Mouse (Mus musculus): ENCODE results near the gene Otulin. TPM values are rescaled to one million over a fixed set of nuclear protein-coding genes. Genes with fewer than 3 reads are reported as not detected.

The Otulin gene
- total RNA-seq, 2 experiments from 2014 or later: 25.4 to 27.0 TPM

- intact Hi-C loops (cut with DNase I): loop anchor here (5.0 kb wide), 1 partner anchor 59 kb away; no protein-coding TSS in a partner anchor
- DNase-seq: no peak
These were observed 27.9 kb upstream of the Otulin start for GRCm38 (mm10) chr15:27658356-27658755.

GRCm38 (mm10) chr15:27657866-27658265 is 27.4 kb upstream of the Otulin start:
- intact Hi-C loops (cut with DNase I): loop anchor here (5.0 kb wide), 1 partner anchor 59 kb away; no protein-coding TSS in a partner anchor
- no peak for DNase-seq

- intact Hi-C loops (cut with DNase I): loop anchor here (5.0 kb wide), 1 partner anchor 61 kb away; no protein-coding TSS in a partner anchor
- no peak for DNase-seq
These were observed 26.1 kb upstream of the Otulin start for GRCm38 (mm10) chr15:27656626-27657025.

- no peak for DNase-seq
- intact Hi-C loops (cut with DNase I): loop anchor here (5.0 kb wide), 1 partner anchor 62 kb away; no protein-coding TSS in a partner anchor
These were observed 24.5 kb upstream of the Otulin start for GRCm38 (mm10) chr15:27655015-27655414.

- no peak for DNase-seq
- intact Hi-C loops (cut with DNase I): loop anchor here (10.0 kb wide), 1 partner anchor 177 kb away; no protein-coding TSS in a partner anchor
These were observed 17.2 kb upstream of the Otulin start for GRCm38 (mm10) chr15:27647686-27648085.

- intact Hi-C loops (cut with DNase I): loop anchor here (10.0 kb wide), 1 partner anchor 178 kb away; no protein-coding TSS in a partner anchor
- no peak for DNase-seq
These were observed 16.2 kb upstream of the Otulin start for GRCm38 (mm10) chr15:27646665-27647064.

- no peak for DNase-seq
- intact Hi-C loops (cut with DNase I): loop anchor here (10.0 kb wide), 1 partner anchor 180 kb away; no protein-coding TSS in a partner anchor
These were observed 14.8 kb upstream of the Otulin start for GRCm38 (mm10) chr15:27645250-27645649.

- peak; percentile 19 for DNase-seq
- intact Hi-C loops (cut with DNase I): loop anchor here (10.0 kb wide), 1 partner anchor 182 kb away; no protein-coding TSS in a partner anchor
These were observed 12.4 kb upstream of the Otulin start for GRCm38 (mm10) chr15:27642895-27643294.

- no peak for DNase-seq
- intact Hi-C loops (cut with DNase I): loop anchor here (10.0 kb wide), 1 partner anchor 184 kb away; no protein-coding TSS in a partner anchor
These were observed 10.7 kb upstream of the Otulin start for GRCm38 (mm10) chr15:27641171-27641570.

- intact Hi-C loops (cut with DNase I): no loop called here
- DNase-seq: peak; percentile 10
These were observed 3.7 kb upstream of the Otulin start for GRCm38 (mm10) chr15:27633941-27634900.

GRCm38 (mm10) chr15:27629800-27630600 is 493 bp downstream of the Otulin start:
- intact Hi-C loops (cut with DNase I): no loop called here
- DNase-seq: no peak

GRCm38 (mm10) chr15:27629046-27629445 is 1.4 kb downstream of the Otulin start:
- intact Hi-C loops (cut with DNase I): no loop called here
- no peak for DNase-seq

- DNase-seq: no peak
- intact Hi-C loops (cut with DNase I): no loop called here
These were observed 2.7 kb downstream of the Otulin start for GRCm38 (mm10) chr15:27627794-27628193.

GRCm38 (mm10) chr15:27626314-27626713 is 4.2 kb downstream of the Otulin start:
- intact Hi-C loops (cut with DNase I): no loop called here

GRCm38 (mm10) chr15:27625890-27626255 is 4.6 kb downstream of the Otulin start:
- intact Hi-C loops (cut with DNase I): no loop called here
- no peak for DNase-seq

More at GRCm38 (mm10) chr15:27626314-27626713, 4.2 kb downstream of the Otulin start:
- DNase-seq: no peak

GRCm38 (mm10) chr15:27625014-27625889 is 5.2 kb downstream of the Otulin start:
- DNase-seq: no peak
- intact Hi-C loops (cut with DNase I): no loop called here

- intact Hi-C loops (cut with DNase I): no loop called here
These were observed 7.2 kb downstream of the Otulin start for GRCm38 (mm10) chr15:27623286-27623685.

GRCm38 (mm10) chr15:27620475-27621185 is 9.9 kb downstream of the Otulin start:
- intact Hi-C loops (cut with DNase I): no loop called here
- DNase-seq: no peak

More at GRCm38 (mm10) chr15:27623286-27623685, 7.2 kb downstream of the Otulin start:
- no peak for DNase-seq

GRCm38 (mm10) chr15:27619683-27620082 is 10.8 kb downstream of the Otulin start:
- intact Hi-C loops (cut with DNase I): no loop called here
- no peak for DNase-seq

Data from left cerebral cortex, postnatal 4 days (tissue).